Mouse (Mus musculus) C2C12 (cell line): ENCODE data around the gene 4930469K13Rik. TPM values are rescaled to one million over a fixed set of nuclear protein-coding genes. Genes with fewer than 3 reads are reported as not detected.
"Not testable (repeated sequence)": the region's sequence is repeated elsewhere in the genome, so short reads cannot be mapped to it uniquely, and the experiment has no call there.

Experiments
- H3K27me3 ChIP-seq: one replicate; pipeline ENCODE4 v1.6.1; 2011; ENCODE audit not compliant: control insufficient read depth, insufficient read depth, insufficient read length
- H3K36me3 ChIP-seq: one replicate; pipeline ENCODE4 v1.6.1; 2011; ENCODE audit not compliant: control insufficient read depth, insufficient read depth
- H3K4me3 ChIP-seq: one replicate; pipeline ENCODE4 v1.5.1; 2011; ENCODE audit warnings: mild to moderate bottlenecking, control low read depth; ENCODE audit not compliant: poor library complexity, insufficient read depth, severe bottlenecking
- H3K79me2 ChIP-seq: one replicate; pipeline ENCODE4 v1.6.1; 2011; ENCODE audit not compliant: control insufficient read depth, insufficient read depth
- H3K79me3 ChIP-seq: one replicate; pipeline ENCODE4 v1.6.1; 2011; ENCODE audit warnings: low read depth, control low read depth
- H3ac ChIP-seq: one replicate; pipeline ENCODE3; 2011; ENCODE audit warnings: low read depth; ENCODE audit not compliant: control insufficient read depth, insufficient read length
- CEBPB ChIP-seq: IDR thresholded peaks from one replicate; pipeline ENCODE4 v1.6.1; 2011; ENCODE audit warnings: low read depth, mild to moderate bottlenecking, control low read depth, moderate library complexity
- CTCF ChIP-seq: IDR thresholded peaks from one replicate; pipeline ENCODE4 v1.5.1; 2011; ENCODE audit not compliant: control insufficient read depth, insufficient read depth, insufficient read length
- FOSL1 ChIP-seq: IDR thresholded peaks from one replicate; pipeline ENCODE4 v1.8.0; 2011; ENCODE audit warnings: mild to moderate bottlenecking, low read length; ENCODE audit not compliant: poor library complexity, insufficient read depth, severe bottlenecking
- MAX ChIP-seq: IDR thresholded peaks from one replicate; pipeline ENCODE4 v1.6.1; 2011; ENCODE audit warnings: mild to moderate bottlenecking, control low read depth
- MYOD1 ChIP-seq: IDR thresholded peaks from one replicate; pipeline ENCODE4 v1.6.1; 2011; ENCODE audit warnings: low read depth; ENCODE audit not compliant: control insufficient read depth, insufficient read length
- MYOG ChIP-seq: IDR thresholded peaks from one replicate; pipeline ENCODE4 v1.6.1; 2011; ENCODE audit not compliant: control insufficient read depth, insufficient read length; ENCODE audit errors: extremely low read depth
- USF1 ChIP-seq: IDR thresholded peaks from one replicate; pipeline ENCODE4 v1.6.1; 2011; ENCODE audit warnings: low read depth, mild to moderate bottlenecking, control low read depth, moderate library complexity
- long read RNA-seq, 2 experiments: library from polyadenylated mRNA; unstranded; transcript quantifications; one replicate each; pipeline ENCODE4 v2.0.0; 2019 to 2020
- polyA plus RNA-seq: library from polyadenylated mRNA; unstranded; fragments of >200 nt; fragmentation: generic; extraction: Trizol; gene quantifications from one replicate; pipeline ENCODE4 v1.2.1, GENCODE M21; 2012; ENCODE audit warnings: missing spikeins

Gene 4930469K13Rik
- polyA plus RNA-seq: not detected
- long read RNA-seq, experiment 1: 0 reads
- long read RNA-seq, experiment 2: 0 reads

GRCm38 (mm10) chr11:34098422-34098821 is at the start of gene 4930469K13Rik:
Gene 4930469K13Rik (minus strand): TSS chr11:34098554.
- TF ChIP-seq MAX (no peak), MYOD1 (no peak), CTCF (no peak), MYOG (no peak), CEBPB (no peak), USF1 (no peak), FOSL1 (no peak)
- Histone ChIP-seq H3K27me3 (no peaks in the 10 kb centered on the region), H3K36me3 (no peaks in the 10 kb centered on the region), H3ac (no peak within 1 kb of the TSS), H3K4me3 (no peak within 1 kb of the TSS), H3K79me3 (no peaks in the 10 kb centered on the region), H3K79me2 (no peaks in the 10 kb centered on the region)

GRCm38 (mm10) chr11:34146934-34147333 is 48.6 kb upstream of the 4930469K13Rik start:
- Histone ChIP-seq H3K27me3 (no peaks in the 10 kb centered on the region), H3ac (no peak overlapping the region), H3K79me2 (no peaks in the 10 kb centered on the region), H3K36me3 (no peaks in the 10 kb centered on the region), H3K4me3 (no peak overlapping the region), H3K79me3 (no peaks in the 10 kb centered on the region)
- no peak for TF ChIP-seq USF1
- no peak for TF ChIP-seq MYOG
- no peak for TF ChIP-seq CTCF
- TF ChIP-seq MYOD1: no peak
- TF ChIP-seq CEBPB: no peak
- no peak for TF ChIP-seq FOSL1

GRCm38 (mm10) chr11:34144421-34144820 is 46.1 kb upstream of the 4930469K13Rik start:
- Histone ChIP-seq H3K79me2 (no peaks in the 10 kb centered on the region), H3K79me3 (no peaks in the 10 kb centered on the region), H3K36me3 (no peaks in the 10 kb centered on the region), H3K27me3 (no peaks in the 10 kb centered on the region), H3ac (no peak overlapping the region), H3K4me3 (no peak overlapping the region)
- no peak for TF ChIP-seq MYOD1
- no peak for TF ChIP-seq MYOG
- no peak for TF ChIP-seq MAX
- no peak for TF ChIP-seq FOSL1
- TF ChIP-seq CEBPB: no peak
- no peak for TF ChIP-seq CTCF
- TF ChIP-seq USF1: no peak

GRCm38 (mm10) chr11:34143984-34144383 is 45.6 kb upstream of the 4930469K13Rik start:
- Histone ChIP-seq H3K79me3 (no peaks in the 10 kb centered on the region), H3K79me2 (no peaks in the 10 kb centered on the region), H3K27me3 (no peaks in the 10 kb centered on the region), H3K36me3 (no peaks in the 10 kb centered on the region), H3K4me3 (no peak overlapping the region), H3ac (no peak overlapping the region)
- TF ChIP-seq MYOD1 (no peak), FOSL1 (no peak), USF1 (no peak), MYOG (no peak)

- Histone ChIP-seq H3K79me3 (no peaks in the 10 kb centered on the region), H3K36me3 (no peaks in the 10 kb centered on the region)
Measured at GRCm38 (mm10) chr11:34139296-34139695, 40.9 kb upstream of the 4930469K13Rik start.

GRCm38 (mm10) chr11:34128412-34128811 is 30.1 kb upstream of the 4930469K13Rik start:
- TF ChIP-seq CTCF: no peak
- TF ChIP-seq CEBPB: no peak
- TF ChIP-seq MAX: no peak
- TF ChIP-seq USF1: no peak
- no peak for TF ChIP-seq FOSL1
- no peak for TF ChIP-seq MYOD1
- TF ChIP-seq MYOG: no peak
- H3K79me3 ChIP-seq: no peaks in the 10 kb centered on the region

More at GRCm38 (mm10) chr11:34139296-34139695, 40.9 kb upstream of the 4930469K13Rik start:
- no peak overlapping the region for H3K4me3 ChIP-seq
- H3ac ChIP-seq: no peak overlapping the region
- H3K27me3 ChIP-seq: no peaks in the 10 kb centered on the region
- no peaks in the 10 kb centered on the region for H3K79me2 ChIP-seq
- TF ChIP-seq FOSL1 (no peak), CTCF (no peak), MAX (no peak), MYOG (no peak), CEBPB (no peak), MYOD1 (no peak), USF1 (no peak)

GRCm38 (mm10) chr11:34125727-34126126 is 27.4 kb upstream of the 4930469K13Rik start:
- H3K27me3 ChIP-seq, H3K79me2 ChIP-seq, H3K36me3 ChIP-seq, H3ac ChIP-seq, H3K79me3 ChIP-seq, H3K4me3 ChIP-seq: not testable (repeated sequence)

More at GRCm38 (mm10) chr11:34128412-34128811, 30.1 kb upstream of the 4930469K13Rik start:
- no peaks in the 10 kb centered on the region for H3K36me3 ChIP-seq
- H3ac ChIP-seq: no peak overlapping the region
- no peaks in the 10 kb centered on the region for H3K27me3 ChIP-seq
- no peak overlapping the region for H3K4me3 ChIP-seq
- no peaks in the 10 kb centered on the region for H3K79me2 ChIP-seq
